Mouse (Mus musculus) right cerebral cortex, postnatal 25 days (tissue): ENCODE data around the gene Babam1.
"Not testable (repeated sequence)": the region's sequence is repeated elsewhere in the genome, so short reads cannot be mapped to it uniquely, and the experiment has no call there.

Experiments
- DNase-seq: peaks from one replicate; pipeline ENCODE4 v3.0.0; 2022

Gene Babam1

GRCm38 (mm10) chr8:71406099-71407015 is 9.7 kb downstream of the Babam1 start:
- no peak for DNase-seq

DNA sequence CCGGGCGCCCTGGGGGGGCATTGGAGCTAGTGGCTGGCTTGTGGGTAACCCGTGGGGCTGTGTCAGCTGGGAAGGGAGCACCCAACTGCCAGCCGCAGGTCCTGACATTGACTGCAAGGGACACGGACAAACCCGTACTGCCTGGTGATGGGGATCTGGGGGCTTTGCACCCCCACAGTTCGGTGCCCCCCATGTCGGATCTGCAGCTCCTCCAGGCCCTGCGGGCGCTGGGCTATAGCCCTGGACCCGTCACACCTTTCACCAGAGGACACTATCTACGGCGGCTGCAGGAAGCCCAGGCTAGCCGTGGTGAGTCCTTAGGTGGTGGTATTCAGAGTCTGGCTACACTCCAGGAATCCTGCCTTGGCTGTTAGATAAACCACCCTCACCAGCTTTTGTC is 10.8 kb downstream of the Babam1 start:
- DNase-seq: no peak

GRCm38 (mm10) chr8:71408231-71408630 is 11.6 kb downstream of the Babam1 start:
- no peak for DNase-seq

- DNase-seq: no peak
These were observed 15.0 kb downstream of the Babam1 start for GRCm38 (mm10) chr8:71411535-71412273.

DNA sequence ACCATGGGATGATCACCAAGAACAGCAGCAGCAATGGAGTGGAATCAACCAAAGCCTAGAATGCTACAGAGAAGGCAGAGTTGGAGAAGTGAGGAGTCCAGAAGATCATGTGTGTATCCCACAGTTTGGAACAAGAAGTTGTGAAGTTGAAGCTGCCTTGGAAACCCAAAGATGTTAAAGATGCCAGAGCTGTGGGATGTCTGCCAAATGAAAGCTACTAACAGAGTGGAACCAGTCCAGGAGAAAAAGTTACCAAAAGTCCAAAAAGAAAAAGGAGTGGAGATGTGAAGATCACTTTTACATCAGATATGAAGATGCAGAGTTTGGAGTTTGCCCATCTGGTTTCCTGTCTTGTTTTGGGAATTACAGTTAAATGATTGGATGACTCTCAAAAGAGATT is 25.5 kb downstream of the Babam1 start:
- DNase-seq: no peak

- not testable (repeated sequence) for DNase-seq
These were observed 36.3 kb downstream of the Babam1 start for GRCm38 (mm10) chr8:71432935-71433334.

GRCm38 (mm10) chr8:71437041-71437440 is 40.4 kb downstream of the Babam1 start:
- no peak for DNase-seq

- DNase-seq: no peak
These were observed 44.7 kb downstream of the Babam1 start for GRCm38 (mm10) chr8:71441404-71441803.

- DNase-seq: no peak
These were observed 48.4 kb downstream of the Babam1 start for GRCm38 (mm10) chr8:71445096-71445495.

DNA sequence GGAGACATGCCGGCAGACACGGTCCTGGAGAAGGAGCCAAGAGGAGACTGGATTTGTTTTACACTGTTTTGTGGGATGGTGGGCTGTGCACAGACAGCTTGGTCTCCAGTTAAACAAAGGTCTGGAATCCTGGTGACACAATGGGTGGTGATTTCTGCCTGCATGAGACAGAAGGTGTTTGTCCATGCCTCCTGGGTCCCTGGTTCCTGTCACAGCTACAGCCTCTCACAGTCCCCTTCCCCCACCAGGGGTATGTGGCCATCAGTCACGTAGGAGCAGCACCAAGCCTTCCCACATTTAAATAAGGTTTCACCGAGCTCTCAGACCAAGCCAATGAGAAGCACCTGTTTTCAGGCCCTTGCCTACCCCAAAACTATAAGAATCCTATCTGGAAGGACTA is 54.7 kb downstream of the Babam1 start:
- DNase-seq: no peak

GRCm38 (mm10) chr8:71451777-71452176 is 55.1 kb downstream of the Babam1 start:
- DNase-seq: no peak

DNA sequence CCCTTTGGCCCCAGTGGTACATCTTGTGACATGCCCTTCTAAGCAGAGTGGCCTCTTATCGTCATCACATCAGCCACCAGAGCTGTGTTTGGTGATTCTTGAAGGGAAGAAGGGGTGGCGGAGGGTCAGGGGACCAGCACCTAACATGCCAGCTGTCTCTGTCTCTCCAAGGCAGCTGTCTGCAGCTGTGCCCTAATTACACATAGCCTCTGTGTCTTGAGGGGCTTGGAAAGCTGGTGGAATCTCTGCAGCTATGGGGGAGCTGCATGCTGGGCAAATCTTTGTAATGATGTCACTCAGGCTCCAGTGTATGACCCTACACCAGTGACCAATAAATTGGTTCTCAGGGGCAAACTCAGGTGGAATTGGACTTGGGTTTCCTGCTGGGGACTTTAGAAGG is 56.0 kb downstream of the Babam1 start:
- no peak for DNase-seq
